Mouse (Mus musculus): Measurements from ENCODE around the gene Slc39a3. TPM values are rescaled to one million over a fixed set of nuclear protein-coding genes. Genes with fewer than 3 reads are reported as not detected.

Slc39a3 gene
- total and polyA plus RNA-seq, 3 experiments: 15.6 to 19.5 TPM; not detected in 1

- Histone ChIP-seq H3K9me3 (replicated peaks; ENCODE audit: insufficient read depth, low read length) (no peaks in the 10 kb centered on the region), H3K36me3 (ENCODE audit: control insufficient read depth in 1 of 2, insufficient read depth in 2 of 2, low read length in 2 of 2) (no peaks in the 10 kb centered on the region), H3K27ac (ENCODE audit: control insufficient read depth, low read depth, low read length) (no peak overlapping the region), H3K9ac (ENCODE audit: control insufficient read depth, low read depth, low read length, poor library complexity, severe bottlenecking) (no peak overlapping the region), H3K79me2 (ENCODE audit: control insufficient read depth, insufficient read depth, low read length, poor library complexity) (no peaks in the 10 kb centered on the region), H3K4me3 (ENCODE audit: control insufficient read depth in 1 of 2, insufficient read depth in 1 of 2, low read depth in 2 of 2, low read length in 2 of 2) (no peak overlapping the region), H3K4me1 (ENCODE audit: control insufficient read depth in 1 of 2, insufficient read depth in 2 of 2, low read length in 2 of 2) (no peaks in the 10 kb centered on the region), H3K27me3 (ENCODE audit: control insufficient read depth in 1 of 2, insufficient read depth in 2 of 2, low read length in 2 of 2) (no peaks in the 10 kb centered on the region)
- no peak for TF ChIP-seq RCOR1 (IDR thresholded peaks at IDR 0.05; ENCODE audit: low read depth, low read length)
- no peak for TF ChIP-seq EP300 (IDR thresholded peaks at IDR 0.05; ENCODE audit: low read depth in 1 of 2, low read length in 2 of 2)
- TF ChIP-seq USF1 (IDR thresholded peaks at IDR 0.05; ENCODE audit: low read depth, low read length): no peak
- no peak for TF ChIP-seq ZKSCAN1 (IDR thresholded peaks at IDR 0.05; ENCODE audit: low read depth, low read length)
- no peak for TF ChIP-seq MAX (IDR thresholded peaks at IDR 0.05; ENCODE audit: low read length)
- TF ChIP-seq ZMIZ1 (IDR thresholded peaks at IDR 0.05; ENCODE audit: low read depth, low read length): no peak
- TF ChIP-seq NELFE (IDR thresholded peaks at IDR 0.05; ENCODE audit: low read depth, low read length): no peak
- no peak for TF ChIP-seq MYB (IDR thresholded peaks at IDR 0.05; ENCODE audit: low read depth, low read length)
- no peak for TF ChIP-seq SIN3A (IDR thresholded peaks at IDR 0.05; ENCODE audit: low read length)
- no peak for TF ChIP-seq POLR2AphosphoS2 (IDR thresholded peaks at IDR 0.05; ENCODE audit: low read length)
- TF ChIP-seq CHD1 (IDR thresholded peaks at IDR 0.05; ENCODE audit: low read depth, low read length): no peak
- no peak for TF ChIP-seq UBTF (IDR thresholded peaks at IDR 0.05; ENCODE audit: borderline replicate concordance, insufficient read depth, low read depth, low read length)
- TF ChIP-seq CTCF (IDR thresholded peaks at IDR 0.05 in 2 of 3, conservative IDR thresholded peaks at IDR 0.05 in 1 of 3; ENCODE audit: control insufficient read depth in 1 of 3, insufficient read depth in 1 of 3, low read depth in 2 of 3, low read length in 3 of 3, poor library complexity in 1 of 3, severe bottlenecking in 1 of 3): no peak
- TF ChIP-seq NRF1 (IDR thresholded peaks at IDR 0.05; ENCODE audit: insufficient read depth, low read depth, low read length, poor library complexity, severe bottlenecking): no peak
- TF ChIP-seq GATA1 (IDR thresholded peaks at IDR 0.05; ENCODE audit: low read depth, low read length): no peak
- no peak for TF ChIP-seq POLR2A (IDR thresholded peaks at IDR 0.05; ENCODE audit: control insufficient read depth in 1 of 2, insufficient read depth in 1 of 2, low read depth in 1 of 2, low read length in 2 of 2, poor library complexity in 1 of 2)
- no peak for TF ChIP-seq MEF2A (IDR thresholded peaks at IDR 0.05; ENCODE audit: extremely low read depth, insufficient replicate concordance, low read depth, low read length, poor library complexity, severe bottlenecking)
- no peak for DNase-seq (ENCODE audit: low read depth, low spot score)
Observed at GRCm38 (mm10) chr10:81027331-81027730, 9.9 kb downstream of the Slc39a3 start.

GRCm38 (mm10) chr10:81026857-81027256 lies 10.4 kb downstream of the Slc39a3 start:
- Histone ChIP-seq H3K9ac (ENCODE audit: control insufficient read depth, low read depth, low read length, poor library complexity, severe bottlenecking) (no peak overlapping the region), H3K36me3 (ENCODE audit: control insufficient read depth in 1 of 2, insufficient read depth in 2 of 2, low read length in 2 of 2) (no peaks in the 10 kb centered on the region), H3K27ac (ENCODE audit: control insufficient read depth, low read depth, low read length) (no peak overlapping the region), H3K27me3 (ENCODE audit: control insufficient read depth in 1 of 2, insufficient read depth in 2 of 2, low read length in 2 of 2) (no peaks in the 10 kb centered on the region), H3K79me2 (ENCODE audit: control insufficient read depth, insufficient read depth, low read length, poor library complexity) (no peaks in the 10 kb centered on the region), H3K4me1 (ENCODE audit: control insufficient read depth in 1 of 2, insufficient read depth in 2 of 2, low read length in 2 of 2) (no peaks in the 10 kb centered on the region), H3K4me3 (ENCODE audit: control insufficient read depth in 1 of 2, insufficient read depth in 1 of 2, low read depth in 2 of 2, low read length in 2 of 2) (no peak overlapping the region), H3K9me3 (replicated peaks; ENCODE audit: insufficient read depth, low read length) (no peaks in the 10 kb centered on the region)
- no peak for DNase-seq (ENCODE audit: low read depth, low spot score)
- TF ChIP-seq TAL1 (IDR thresholded peaks at IDR 0.05; ENCODE audit: low read length) (no peak), ZNF384 (IDR thresholded peaks at IDR 0.05; ENCODE audit: low read depth, low read length) (no peak), RAD21 (IDR thresholded peaks at IDR 0.05; ENCODE audit: low read depth, low read length) (no peak), CTCF (IDR thresholded peaks at IDR 0.05 in 2 of 3, conservative IDR thresholded peaks at IDR 0.05 in 1 of 3; ENCODE audit: control insufficient read depth in 1 of 3, insufficient read depth in 1 of 3, low read depth in 2 of 3, low read length in 3 of 3, poor library complexity in 1 of 3, severe bottlenecking in 1 of 3) (no peak), ZC3H11A (IDR thresholded peaks at IDR 0.05; ENCODE audit: low read depth, low read length) (no peak), SIN3A (IDR thresholded peaks at IDR 0.05; ENCODE audit: low read length) (no peak)
